Mouse (Mus musculus) gastrocnemius, postnatal 36 days (tissue): Measurements from ENCODE around the gene Mga. TPM values are rescaled to one million over a fixed set of nuclear protein-coding genes. Genes with fewer than 3 reads are reported as not detected.

ENCODE experiments used
- microRNA-seq, 2 experiments: library from miRNA; unstranded; fragments of <30 nt; microRNA quantifications; one replicate each; pipeline ENCODE4 v1.2.0; 2021
- total RNA-seq, 2 experiments: library from RNA; stranded (reverse); gene quantifications; 2 replicates each; pipeline ENCODE4 v1.2.3; 2021

Gene Mga
- total RNA-seq, 2 experiments from 2014 or later, result 21.7 to 34.1 TPM

Small RNAs within 50 kb of the gene (microRNA-seq; reads per million reads assigned to microRNA genes)
- 0 reads per million in 2 experiments for gene Mir7665

Other genes starting within 250 kb of the Mga start
- gene Ndufaf1, start 234.4 kb upstream of the Mga start, total RNA-seq, result 10 to 100 TPM; 42.4 to 46.2 TPM
- gene Rtf1, start 222.2 kb upstream of the Mga start, total RNA-seq, result 10 to 100 TPM; 20.4 to 21.7 TPM
- gene Itpka, start 154.9 kb upstream of the Mga start, total RNA-seq, result not detected
- gene Ltk, start 136.8 kb upstream of the Mga start, total RNA-seq, result not detected
- 10 to 100 TPM; 14.3 to 14.7 TPM for gene Rpap1, start 109.7 kb upstream of the Mga start, total RNA-seq
- under 1 TPM; 0.57 to 0.74 TPM for gene Tyro3, start 99.5 kb upstream of the Mga start, total RNA-seq
- gene Mapkbp1, start 75.5 kb downstream of the Mga start, total RNA-seq, result 1 to 10 TPM; 6.2 to 8.1 TPM
- gene Jmjd7, start 130.3 kb downstream of the Mga start, total RNA-seq, result 1 to 10 TPM; 1.7 to 2.6 TPM
- gene Gm28042, start 130.3 kb downstream of the Mga start, total RNA-seq, result 1 to 10 TPM; 1.1 to 1.3 TPM
- 1 to 10 TPM; 1.9 to 2.4 TPM for gene Pla2g4b, start 136.2 kb downstream of the Mga start, total RNA-seq